Mouse (Mus musculus) kidney, postnatal 14 days (tissue): ENCODE data around the gene Pias4.
"Not testable (repeated sequence)": the region's sequence is repeated elsewhere in the genome, so short reads cannot be mapped to it uniquely, and the experiment has no call there.

Experiments used
- DNase-seq: peaks from one replicate; pipeline ENCODE4 v3.0.0; 2022; ENCODE audit warnings: mixed read lengths

Pias4 gene

DNA sequence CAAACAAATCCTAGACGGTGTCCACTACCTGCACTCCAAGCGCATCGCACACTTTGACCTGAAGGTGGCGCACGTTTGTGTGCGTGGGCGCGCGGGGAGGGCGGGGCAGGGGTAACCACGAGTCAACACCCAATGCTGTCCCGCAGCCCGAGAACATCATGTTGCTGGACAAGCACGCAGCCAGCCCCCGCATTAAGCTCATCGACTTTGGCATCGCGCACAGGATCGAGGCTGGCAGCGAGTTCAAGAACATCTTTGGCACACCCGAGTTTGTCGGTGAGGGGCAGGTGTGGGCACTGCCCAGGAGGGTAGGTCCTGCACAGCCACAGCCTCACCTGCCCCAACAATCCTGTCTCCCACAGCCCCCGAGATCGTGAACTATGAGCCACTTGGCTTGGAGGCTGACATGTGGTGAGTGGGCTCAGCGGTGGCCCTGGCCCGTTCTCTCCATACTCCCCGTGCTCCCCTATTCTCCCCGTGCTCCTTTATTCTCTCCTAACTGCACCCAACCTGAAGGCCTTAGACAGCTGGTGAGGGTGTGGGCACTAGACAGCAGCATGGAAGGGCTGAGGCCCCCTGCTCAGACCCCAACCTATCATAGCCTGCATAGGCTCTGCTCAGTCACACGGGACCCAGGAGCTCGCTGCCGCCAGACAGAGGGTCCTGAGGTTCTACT, 22.7 kb upstream of the Pias4 start:
- peak; percentile 37 for DNase-seq

DNA sequence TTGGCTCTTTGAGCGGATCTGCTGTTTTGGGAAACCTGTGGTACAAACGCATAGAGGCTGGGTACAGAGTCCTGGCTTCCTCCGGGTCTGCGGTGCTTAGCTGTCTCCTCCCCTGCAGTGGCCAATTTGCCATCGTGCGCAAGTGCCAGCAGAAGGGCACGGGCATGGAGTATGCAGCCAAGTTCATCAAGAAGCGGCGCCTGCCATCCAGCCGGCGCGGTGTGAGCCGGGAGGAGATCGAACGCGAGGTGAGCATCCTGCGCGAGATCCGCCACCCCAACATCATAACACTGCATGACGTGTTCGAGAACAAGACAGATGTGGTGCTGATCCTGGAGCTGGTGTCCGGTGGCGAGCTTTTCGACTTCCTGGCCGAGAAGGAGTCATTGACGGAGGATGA, 22.1 kb upstream of the Pias4 start:
- DNase-seq, result no peak

DNA sequence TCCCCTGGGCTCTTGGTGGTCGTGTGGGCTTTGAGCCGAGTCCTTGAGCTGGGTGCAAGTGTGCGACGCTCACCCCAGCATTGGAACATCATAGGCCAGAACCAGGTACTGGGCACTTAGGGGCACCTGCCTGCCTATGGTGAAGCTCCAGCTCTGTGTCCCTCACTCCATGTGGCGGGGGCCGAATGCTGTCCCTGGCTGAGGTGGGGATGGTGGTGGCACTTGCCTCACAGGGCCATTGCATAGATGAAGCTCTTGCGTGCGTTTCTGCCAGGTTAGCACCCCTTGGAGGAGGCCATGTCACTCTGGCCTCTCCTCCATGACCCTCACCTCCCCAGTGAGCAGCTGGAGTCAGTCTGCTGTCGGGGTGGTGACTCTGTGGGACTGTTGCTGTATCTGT, 19.4 kb upstream of the Pias4 start:
- DNase-seq, result no peak

DNA sequence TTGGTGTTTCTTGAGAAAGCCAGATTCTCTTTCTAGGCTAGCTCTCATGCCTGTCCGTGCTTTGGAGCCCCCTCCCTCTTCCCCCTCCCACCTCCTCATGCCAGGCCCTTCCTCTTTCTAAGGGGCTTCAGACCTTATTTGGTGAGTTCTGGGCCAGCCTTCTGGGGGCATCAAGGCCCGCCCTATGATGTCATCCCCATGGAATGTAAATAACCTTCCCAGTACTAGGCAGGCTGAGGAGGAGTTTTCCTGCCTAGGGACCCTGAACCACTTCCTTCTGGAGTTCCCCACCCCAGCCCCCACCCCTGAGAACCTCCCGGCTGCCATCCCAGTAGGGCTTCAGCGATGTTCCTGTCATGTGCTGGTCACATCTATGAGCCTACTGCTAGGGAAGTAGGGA, 17.0 kb upstream of the Pias4 start:
- no peak for DNase-seq

DNA sequence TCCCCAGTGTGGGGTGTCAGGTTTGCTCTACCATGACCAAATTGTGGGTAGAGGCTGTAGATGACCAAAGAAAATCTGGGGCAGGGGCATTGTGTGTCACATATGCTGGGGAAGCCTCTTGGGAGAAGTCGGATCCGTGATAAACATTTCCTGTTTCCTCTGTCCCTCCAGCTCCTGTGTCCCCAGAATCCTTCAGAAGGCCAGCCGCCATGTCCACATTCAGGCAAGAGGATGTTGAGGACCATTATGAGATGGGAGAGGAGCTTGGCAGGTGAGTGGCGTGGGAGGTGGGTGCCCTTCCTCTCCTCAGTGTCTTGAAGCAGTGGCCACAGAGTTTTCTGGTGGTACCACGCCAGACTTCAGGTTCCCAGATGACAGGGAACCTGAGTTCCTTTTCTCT, 16.1 kb upstream of the Pias4 start, which contains the start of gene 4930442H23Rik:
Gene 4930442H23Rik, minus strand, starts transcription at position 45 of the 400 bp plus-strand sequence.
- no peak for DNase-seq

DNA sequence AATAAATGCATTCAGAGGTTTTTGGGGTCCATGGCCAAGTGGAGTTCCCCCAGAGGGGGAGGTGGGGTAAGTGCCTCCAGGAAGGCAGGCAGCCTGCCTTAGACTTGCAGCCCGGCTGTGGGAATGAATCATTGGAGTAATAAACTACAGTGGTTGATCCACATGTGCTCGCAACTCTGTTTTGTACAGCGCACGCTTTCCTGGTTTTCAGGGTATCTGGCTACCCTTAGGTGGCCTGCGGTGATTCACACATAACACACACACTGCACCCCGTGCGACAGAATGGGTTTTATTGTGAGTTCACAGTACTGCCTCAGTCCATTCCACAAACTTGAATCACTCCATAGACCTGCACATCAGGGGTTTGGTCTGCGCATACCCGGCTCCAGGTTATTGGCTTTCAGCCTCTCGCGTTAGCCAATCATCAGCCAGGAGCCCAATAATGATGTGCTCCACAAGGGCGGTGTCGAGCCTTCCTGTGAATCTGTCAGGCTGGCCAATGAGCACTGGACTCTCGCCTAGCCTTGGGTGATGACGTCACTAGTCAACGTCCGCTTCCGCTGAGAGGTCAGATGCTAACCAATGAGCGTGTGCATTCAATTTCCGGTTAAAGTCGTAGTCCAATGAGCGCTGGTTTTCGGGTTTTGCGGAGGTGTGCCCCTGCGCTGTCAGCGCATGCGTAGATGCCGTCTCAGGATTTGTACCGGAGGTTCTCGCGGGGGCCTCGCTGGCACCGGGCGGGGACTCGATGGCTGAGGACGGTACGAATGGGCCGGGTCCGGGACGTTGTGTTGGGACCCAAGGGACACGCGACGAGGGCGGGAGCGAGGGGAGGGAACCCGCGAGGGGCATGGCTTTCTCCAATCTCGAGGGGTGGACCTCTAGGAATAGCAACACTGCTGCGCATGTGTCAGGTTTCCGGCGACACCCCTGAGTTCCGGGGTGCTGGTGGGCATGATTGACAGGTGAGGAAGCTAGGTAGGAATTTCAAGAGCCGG, 14.9 kb upstream of the Pias4 start, which contains the start of gene Dapk3:
Gene Dapk3, plus strand, starts transcription at position 670 of the 998 bp plus-strand sequence.
- peak; percentile 98 for DNase-seq

DNA sequence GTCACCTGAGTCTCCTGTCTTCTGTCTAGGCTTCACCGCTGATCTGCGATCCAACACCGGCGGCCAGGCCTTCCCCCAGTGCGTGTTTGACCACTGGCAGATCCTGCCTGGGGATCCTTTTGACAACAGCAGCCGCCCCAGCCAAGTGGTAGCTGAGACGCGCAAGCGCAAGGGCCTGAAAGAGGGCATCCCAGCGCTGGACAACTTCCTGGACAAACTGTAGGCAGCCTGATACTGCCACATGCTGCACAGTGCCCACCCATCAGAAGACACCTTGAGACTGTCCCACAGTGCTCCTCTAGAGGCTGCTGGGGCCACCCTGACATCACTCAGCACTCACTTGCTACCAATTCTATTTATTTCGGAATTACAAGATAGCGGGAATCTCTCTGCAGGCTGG, 14.1 kb upstream of the Pias4 start:
- not testable (repeated sequence) for DNase-seq

DNA sequence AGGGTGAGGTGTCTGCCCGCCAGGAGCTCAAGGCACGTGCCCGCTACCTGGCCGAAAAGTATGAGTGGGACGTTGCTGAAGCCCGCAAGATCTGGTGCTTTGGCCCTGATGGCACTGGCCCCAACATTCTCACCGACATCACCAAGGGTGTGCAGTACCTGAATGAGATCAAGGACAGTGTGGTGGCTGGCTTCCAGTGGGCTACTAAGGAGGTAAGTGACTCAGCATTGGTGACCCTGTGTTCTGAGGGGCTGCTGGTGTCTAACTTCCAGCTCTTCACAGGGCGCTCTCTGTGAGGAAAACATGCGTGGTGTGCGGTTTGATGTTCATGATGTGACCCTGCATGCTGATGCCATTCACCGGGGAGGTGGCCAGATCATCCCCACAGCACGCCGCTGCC, 13.2 kb upstream of the Pias4 start:
- no peak for DNase-seq

DNA sequence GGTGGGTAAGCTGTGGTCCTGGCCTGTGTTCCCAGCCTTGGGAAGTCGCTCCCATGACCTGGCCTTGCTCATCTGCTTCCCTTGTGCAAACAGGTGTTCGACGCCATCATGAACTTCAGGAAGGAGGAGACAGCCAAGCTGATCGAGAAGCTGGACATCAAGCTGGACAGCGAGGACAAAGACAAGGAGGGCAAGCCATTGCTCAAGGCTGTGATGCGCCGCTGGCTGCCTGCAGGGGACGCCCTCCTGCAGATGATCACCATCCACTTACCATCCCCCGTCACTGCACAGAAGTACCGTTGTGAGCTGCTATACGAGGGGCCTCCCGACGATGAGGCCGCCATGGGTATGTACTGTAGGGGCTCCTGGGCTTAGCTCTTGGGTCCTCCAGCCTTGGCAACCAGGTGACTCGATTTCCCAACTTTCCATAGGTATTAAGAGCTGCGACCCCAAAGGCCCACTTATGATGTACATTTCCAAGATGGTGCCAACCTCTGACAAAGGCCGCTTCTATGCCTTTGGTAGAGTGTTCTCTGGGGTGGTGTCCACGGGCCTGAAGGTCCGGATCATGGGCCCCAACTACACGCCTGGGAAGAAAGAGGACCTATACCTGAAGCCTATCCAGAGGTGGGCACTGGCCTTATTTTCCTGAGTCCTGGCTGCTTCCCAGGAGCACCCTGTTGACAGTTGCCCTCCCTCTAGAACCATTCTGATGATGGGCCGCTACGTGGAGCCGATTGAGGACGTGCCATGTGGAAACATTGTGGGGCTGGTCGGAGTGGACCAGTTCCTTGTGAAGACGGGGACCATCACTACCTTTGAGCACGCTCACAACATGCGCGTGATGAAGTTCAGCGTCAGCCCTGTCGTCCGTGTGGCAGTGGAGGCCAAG, 12.0 kb upstream of the Pias4 start:
- no peak for DNase-seq

DNA sequence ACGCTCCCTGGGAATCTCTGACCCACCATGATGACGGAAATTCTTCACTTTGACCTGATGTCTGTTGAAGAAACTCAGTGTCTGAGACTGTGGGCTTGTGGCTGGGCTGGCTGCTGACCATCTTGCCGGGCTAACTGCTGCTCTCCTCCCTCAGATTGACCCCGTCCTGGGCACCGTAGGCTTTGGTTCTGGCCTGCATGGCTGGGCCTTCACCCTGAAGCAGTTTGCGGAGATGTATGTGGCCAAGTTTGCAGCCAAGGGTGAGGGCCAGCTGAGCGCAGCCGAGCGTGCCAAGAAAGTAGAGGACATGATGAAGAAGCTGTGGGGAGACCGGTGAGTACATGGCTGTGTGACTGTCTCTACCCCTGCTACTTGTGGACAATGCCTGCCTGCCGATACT, 11.2 kb upstream of the Pias4 start:
- DNase-seq, result no peak

DNA sequence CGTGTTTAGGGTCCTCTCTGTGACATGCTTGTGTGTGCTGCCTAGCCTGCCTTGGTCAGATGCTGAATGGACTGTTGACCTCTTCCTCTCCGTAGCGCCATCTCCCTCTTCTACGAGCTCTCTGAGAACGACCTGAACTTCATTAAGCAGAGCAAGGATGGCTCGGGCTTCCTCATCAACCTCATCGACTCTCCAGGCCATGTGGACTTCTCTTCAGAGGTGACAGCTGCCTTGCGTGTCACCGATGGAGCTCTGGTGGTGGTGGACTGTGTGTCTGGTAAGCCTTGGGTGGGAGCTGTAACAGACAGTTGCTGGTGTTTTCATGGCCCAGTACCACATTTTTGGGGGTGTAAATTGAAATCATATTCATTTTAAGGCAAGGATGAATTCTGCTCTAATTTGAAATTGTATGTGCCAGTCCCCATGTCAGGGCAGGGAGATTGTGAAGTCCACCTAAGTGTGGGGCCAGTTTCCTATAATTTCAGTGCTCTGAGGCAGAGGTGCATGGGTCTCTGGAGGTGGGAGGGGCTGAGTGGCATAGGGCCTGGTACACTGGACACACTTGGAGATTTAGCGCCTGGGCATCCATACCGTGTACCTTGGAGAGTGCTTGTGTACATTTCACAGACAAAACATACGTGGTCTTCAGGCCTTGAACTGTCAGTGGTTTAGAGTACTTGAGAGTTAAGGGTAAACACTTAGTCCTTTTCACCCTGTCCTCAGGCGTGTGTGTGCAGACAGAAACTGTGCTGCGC, 10.4 kb upstream of the Pias4 start:
- DNase-seq, result no peak

DNA sequence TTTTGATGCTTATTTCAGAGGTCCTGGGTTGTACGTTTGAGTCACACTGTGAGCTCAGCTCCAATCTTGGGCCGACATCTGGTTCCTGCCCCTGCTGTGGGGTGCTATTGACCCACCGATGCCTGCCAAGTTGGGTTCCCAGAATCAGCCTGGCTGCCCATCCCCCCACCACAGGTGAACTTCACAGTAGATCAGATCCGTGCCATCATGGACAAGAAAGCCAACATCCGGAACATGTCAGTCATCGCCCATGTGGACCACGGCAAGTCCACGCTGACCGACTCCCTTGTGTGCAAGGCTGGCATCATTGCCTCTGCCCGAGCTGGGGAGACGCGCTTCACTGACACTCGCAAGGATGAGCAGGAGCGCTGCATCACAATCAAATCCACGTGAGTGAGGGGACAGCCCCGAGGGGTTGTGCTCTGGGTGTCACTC, 9.8 kb upstream of the Pias4 start:
- peak; percentile 57 for DNase-seq

DNA sequence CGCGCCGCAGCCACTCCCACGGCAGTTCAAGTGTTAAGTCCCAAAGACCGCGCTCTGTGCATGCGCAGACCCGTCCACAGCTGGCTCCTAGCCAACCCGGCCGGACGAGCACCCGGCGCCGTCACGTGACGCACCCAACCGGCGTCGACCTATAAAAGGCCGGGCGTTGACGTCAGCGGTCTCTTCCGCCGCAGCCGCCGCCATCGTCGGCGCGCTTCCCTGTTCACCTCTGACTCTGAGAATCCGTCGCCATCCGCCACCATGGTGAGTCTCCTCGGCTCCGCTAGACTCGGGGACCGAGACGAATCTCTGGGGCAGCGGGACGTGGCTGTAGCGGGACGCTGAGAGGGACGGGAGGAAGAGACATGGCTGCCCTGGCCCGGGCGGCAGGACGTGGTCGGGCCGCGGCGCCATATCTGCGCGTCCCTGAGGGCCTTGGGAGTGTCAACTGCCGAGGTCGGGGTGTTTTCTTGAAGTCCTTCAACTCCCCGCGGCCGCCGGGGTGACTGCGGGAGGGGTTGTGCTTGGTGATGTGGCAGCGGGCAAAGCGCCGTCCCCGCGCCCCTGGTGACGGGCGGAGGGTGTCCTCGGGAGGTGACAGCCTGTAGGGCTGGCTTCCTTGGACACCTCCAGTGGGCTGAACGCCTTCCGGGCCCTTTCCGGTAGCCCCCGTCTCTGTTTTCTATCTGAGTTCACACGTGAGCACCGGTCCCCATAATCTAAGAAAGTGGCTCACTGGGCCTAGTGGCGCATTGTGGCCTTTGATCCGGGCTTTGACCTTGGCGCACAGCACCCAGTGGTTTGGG, 8.9 kb upstream of the Pias4 start, which contains the start of gene Eef2:
Gene Eef2, plus strand, starts transcription at position 166 of the 806 bp plus-strand sequence.
- peak; percentile 100 for DNase-seq

DNA sequence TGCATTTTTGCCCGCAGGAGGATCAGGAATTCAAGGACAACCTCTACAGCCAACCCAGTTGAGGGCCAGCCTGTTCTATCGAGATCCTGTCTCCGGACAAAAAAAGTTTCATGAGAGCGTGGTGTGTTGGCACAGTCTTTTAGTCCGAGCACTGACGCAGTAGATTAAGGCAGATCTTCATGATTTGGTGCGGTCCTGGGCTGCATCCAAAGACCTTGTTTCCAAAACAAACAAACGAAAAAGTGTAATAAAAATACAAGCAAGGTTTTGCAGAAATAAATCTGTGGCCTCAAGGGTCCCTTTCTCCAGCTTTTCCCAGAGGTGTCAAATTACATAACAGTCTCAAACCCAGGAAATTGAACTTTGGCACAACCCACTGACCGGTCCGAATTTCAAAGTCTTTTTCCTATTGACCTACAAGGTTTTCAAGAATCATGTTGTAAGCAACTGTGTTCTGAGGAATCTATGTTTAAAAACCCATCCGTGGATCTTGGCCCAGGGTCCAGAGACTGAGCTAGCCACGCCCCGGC, 8.3 kb upstream of the Pias4 start:
- DNase-seq, result no peak

DNA sequence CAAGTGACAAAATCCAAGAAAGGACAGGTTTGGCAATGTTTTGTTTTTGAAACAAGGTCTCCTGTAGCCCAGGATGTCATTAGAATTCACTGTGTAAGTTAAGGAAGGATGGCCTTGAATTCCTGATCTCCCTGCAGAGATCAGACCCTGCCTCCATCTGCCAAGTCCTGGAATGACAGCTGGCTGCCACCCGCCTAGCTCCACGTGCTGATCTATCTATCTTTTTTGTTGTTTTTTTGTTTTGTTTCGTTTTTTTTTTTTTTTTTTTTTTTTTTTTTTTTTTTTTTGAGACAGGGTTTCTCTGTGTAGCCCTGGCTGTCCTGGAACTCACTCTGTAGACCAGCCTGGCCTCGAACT, 7.6 kb upstream of the Pias4 start:
- DNase-seq, result not testable (repeated sequence)

DNA sequence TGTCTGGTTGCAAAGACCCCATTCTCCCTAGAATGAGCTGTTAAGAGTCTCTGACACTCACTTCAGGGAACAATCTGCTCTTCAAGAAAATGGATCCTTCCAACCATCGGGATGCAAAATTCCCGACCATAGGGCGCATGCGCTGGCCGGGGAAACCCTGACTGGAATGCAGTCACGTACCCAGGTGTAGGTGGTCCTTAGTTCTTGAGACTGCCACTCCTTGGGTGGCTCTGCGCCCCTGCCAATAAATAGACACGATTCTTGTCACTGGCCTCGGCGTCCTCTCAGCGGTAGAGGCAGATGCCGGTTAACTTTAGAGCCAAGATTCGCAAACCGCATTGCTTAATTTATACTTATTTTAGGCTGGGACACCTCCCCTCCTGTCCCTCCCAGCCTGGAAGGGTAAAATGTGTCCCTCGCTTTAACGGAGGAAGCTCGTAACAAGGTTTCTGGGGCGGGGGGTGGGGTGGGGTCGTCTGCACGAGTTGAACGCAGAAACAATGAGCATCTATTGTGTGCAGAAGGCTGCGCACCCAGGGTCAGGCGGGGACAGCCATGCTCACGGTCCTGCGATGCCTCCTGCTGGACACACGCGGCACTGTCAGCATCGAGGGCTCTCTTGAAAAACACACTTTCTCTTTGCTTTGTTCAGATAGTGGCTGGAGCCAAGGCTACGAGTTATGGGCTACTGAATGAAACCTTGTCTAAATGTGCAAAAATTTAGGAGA, 7.1 kb upstream of the Pias4 start:
- DNase-seq, result peak; percentile 91

DNA sequence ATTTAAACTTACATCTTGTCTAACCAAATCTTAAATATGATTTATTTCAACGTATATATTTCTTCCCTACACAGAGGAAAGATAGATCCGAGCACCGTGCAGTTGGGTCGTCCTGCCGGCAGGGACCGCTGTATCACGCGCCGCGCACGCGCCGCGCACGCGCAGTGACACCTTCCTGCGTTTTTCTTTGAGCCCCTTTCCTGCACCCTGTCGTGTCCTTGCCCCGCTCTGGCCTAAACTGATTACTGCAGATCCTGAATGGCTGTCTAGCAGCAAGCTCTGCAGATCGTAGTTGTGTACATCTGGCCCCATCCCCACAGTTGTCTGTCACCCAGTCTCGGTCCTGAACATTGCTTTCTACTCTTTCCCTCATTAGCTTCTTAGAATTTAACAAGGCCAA, 5.4 kb upstream of the Pias4 start:
- DNase-seq, result peak; percentile 86

DNA sequence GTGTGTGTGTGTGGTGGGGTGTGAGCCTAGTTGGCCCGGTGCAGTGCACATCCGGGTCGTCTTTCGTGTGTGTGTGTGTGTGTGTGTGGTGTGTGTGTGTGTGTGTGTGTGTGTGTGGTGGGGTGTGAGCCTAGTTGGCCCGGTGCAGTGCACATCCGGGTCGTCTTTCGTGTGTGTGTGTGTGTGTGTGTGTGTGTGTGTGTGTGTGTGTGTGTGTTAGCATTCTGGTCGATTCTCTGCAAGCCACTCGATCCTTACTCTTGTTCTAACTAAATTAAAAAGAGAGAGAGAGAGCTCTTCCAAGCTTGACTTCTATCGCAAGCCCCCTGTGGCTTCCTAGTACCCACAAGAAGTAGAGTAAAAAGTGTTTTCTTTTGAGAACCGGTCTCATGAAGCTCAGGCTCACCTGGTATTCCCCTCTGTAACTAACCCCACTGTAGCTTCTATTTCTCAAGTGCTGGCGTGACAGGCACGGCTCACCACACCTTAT, 1.7 kb upstream of the Pias4 start:
- DNase-seq, result peak; percentile 62

DNA sequence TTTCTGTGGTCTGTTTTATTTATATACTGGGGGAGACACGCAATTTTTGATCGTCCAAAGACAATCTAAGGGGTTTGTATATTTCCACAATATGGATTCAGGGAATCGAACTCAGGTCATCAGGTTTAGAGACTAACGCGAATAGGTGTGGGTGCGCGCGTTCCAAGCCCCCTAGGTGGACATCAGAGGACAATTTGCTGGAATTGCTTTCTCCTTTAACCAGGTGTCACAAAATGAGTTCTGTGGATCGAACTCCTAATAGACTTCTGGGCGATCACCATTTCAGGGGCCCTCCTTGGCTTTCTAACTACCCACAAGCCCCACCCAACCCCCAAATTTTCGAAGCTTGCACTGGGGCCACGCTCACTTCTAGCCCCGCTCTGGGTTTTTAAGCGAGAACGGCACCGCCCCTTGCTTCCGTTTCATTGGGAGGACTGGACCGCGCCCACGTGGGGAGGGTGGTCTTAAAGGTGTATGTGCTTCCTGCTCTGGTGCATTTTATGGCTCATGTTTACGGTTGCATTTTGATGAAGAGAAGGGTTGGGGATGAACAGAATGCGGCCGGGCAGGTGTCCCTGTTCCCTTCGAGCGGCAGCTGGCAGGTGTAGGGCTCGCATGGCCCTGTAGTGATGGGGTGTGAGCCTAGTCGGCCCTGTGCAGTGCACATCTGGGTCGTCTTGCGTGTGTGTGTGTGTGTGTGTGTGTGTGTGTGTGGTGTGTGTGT, 960 bp upstream of the Pias4 start:
- DNase-seq, result peak; percentile 92
